Mouse (Mus musculus) heart, embryonic 10.5 days (tissue): ENCODE results near the gene Gm21972. TPM values are rescaled to one million over a fixed set of nuclear protein-coding genes. Genes with fewer than 3 reads are reported as not detected.

ENCODE experiments used
- DNase-seq: peaks from one replicate; pipeline ENCODE4 v3.0.0-alpha.2; 2017; ENCODE audit warnings: low spot score
- H3K27ac ChIP-seq: fragments of 300-500 bp; sonication (generic); 2 replicates; pipeline ENCODE4 v1.5.1; 2016; ENCODE audit warnings: mild to moderate bottlenecking
- H3K27me3 ChIP-seq: fragments of 300-500 bp; sonication (generic); 2 replicates; pipeline ENCODE4 v1.6.1; 2016; ENCODE audit warnings: mild to moderate bottlenecking; ENCODE audit not compliant: poor library complexity, insufficient read depth, severe bottlenecking
- H3K36me3 ChIP-seq: fragments of 300-500 bp; sonication (generic); 2 replicates; pipeline ENCODE4 v1.6.1; 2016; ENCODE audit warnings: mild to moderate bottlenecking, moderate library complexity
- H3K4me1 ChIP-seq: fragments of 300-500 bp; sonication (generic); 2 replicates; pipeline ENCODE4 v1.6.1; 2016; ENCODE audit warnings: mild to moderate bottlenecking
- H3K4me3 ChIP-seq: fragments of 300-500 bp; sonication (generic); 2 replicates; pipeline ENCODE4 v1.5.1; 2016; ENCODE audit warnings: mild to moderate bottlenecking, moderate library complexity
- H3K9me3 ChIP-seq: fragments of 300-500 bp; sonication (generic); 2 replicates; pipeline ENCODE4 v1.6.1; 2016; ENCODE audit warnings: mild to moderate bottlenecking, moderate library complexity
- WGBS: fragments of 180-500 bp; shearing (Covaris S2); methylation state at CpG from one replicate; pipeline ENCODE4 v1.1.7; 2016; 5-methylcytosine and 5-hydroxymethylcytosine counted together
- polyA plus RNA-seq: library from polyadenylated mRNA; unstranded; fragments of >200 nt; fragmentation: Nextera tagmentation; extraction: Ambion mirVana; gene quantifications from 2 replicates; pipeline ENCODE4 v1.2.1, GENCODE M21; 2016

The Gm21972 gene
- polyA plus RNA-seq = 0.24 TPM in 1 of 2 replicates, not detected in the other

DNA sequence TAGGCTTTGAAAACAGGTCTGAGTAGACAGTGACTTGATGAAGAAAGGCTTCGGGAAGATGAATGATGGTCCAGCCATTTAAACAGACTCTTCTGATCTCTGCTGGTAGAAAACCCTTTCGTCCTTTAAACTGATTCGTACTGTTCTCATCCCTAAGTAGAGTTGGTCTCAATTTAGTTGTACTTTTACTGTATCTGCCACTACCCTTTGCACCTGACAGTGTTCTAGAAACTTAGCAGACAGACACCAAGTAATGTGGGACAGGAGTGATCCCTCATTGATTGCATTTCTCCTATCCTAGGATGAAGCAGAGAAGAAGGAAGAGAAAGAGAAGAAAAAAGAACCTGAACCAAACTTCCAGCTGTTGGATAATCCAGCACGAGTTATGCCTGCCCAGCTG, at the start of gene Gm21972:
TSS of gene Gm21972 (plus strand) at position 301 of the 400 bp plus-strand sequence.
- no peak for DNase-seq
- peaks cover 88% of the 10 kb centered on the region for H3K36me3 ChIP-seq
- H3K27me3 ChIP-seq = no peaks in the 10 kb centered on the region
- 92% methylated on average over 4 of the region's 4 CpGs for WGBS
- no peak within 1 kb of the TSS for H3K4me3 ChIP-seq
- H3K4me1 ChIP-seq = no peaks in the 10 kb centered on the region
- H3K9me3 ChIP-seq = no peaks in the 10 kb centered on the region
- no peak within 1 kb of the TSS for H3K27ac ChIP-seq

DNA sequence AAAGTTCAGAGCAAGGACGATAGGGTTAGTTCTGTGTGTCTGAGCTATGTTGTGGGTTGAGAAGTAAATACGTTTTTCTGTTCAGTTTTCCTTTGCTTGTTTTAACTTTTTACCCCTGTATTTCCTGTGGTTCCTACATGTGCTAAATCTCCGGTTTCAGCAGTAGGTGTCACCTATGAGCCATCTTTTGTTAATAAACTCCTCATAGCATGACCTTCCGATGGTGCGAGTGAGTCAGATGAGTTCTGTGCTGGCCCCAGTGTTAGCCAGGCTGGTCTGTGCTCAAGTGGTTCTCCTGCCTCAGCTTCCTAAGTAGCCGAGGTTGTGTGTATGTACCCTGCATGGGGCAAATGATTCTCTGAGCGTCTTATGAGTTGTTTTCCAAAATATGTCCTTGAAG, 39.0 kb upstream of the Gm21972 start:
- Histone ChIP-seq H3K4me1 (no peaks in the 10 kb centered on the region), H3K36me3 (peaks cover 80% of the 10 kb centered on the region)
- no peak for DNase-seq

DNA sequence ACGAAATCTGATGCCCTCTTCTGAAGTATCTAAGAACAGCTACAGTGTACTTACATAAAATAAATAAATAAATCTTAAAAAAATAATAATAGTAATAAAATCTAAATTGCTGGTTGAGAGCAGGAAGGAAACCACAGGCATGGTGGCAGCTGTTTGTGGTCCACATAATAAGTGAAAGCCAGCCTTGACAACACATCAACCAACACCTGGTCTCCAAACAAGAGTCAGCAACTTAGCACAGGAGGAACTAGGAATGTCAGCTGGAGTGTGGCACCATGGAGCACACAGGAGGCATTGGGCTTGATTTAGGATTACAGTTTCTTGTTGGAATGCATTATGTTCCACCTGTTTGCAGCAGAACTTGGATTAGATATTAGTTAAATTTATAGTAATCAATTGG, 28.4 kb upstream of the Gm21972 start:
- 100% methylated on average over 1 of the region's 1 CpGs for WGBS
- no peak overlapping the region for H3K4me3 ChIP-seq
- H3K36me3 ChIP-seq = peaks cover 28% of the 10 kb centered on the region; the same call in 1 of the 2 replicates
- no peak for DNase-seq
- H3K9me3 ChIP-seq = no peaks in the 10 kb centered on the region
- no peak overlapping the region for H3K27ac ChIP-seq
- H3K27me3 ChIP-seq = no peaks in the 10 kb centered on the region
- no peaks in the 10 kb centered on the region for H3K4me1 ChIP-seq

More for the DNA sequence above, 39.0 kb upstream of the Gm21972 start:
- no peaks in the 10 kb centered on the region for H3K9me3 ChIP-seq
- 88% methylated on average over 7 of the region's 7 CpGs for WGBS
- no peak overlapping the region for H3K4me3 ChIP-seq
- H3K27ac ChIP-seq = no peak overlapping the region
- no peaks in the 10 kb centered on the region for H3K27me3 ChIP-seq

DNA sequence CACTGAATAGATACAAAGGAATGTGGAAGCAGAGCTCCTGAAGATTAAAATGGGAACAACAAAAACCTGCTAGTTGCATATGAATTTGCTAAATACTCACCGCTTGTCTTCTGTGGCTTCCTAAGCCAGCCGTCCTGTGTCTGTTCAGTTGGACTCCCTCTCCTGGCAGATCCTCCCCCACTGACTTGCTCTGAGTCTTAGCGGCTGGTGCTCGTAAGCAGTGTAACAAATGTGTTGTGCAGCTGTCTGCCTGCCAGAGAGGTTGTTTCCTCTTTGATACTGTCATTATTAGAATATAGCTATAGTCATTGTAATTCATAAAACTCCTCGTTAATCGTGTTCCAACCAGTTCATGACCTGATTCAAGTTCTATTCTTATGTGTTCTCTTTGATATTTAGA, 21.7 kb upstream of the Gm21972 start, which contains the start of gene Htr2b:
TSS of gene Htr2b (minus strand) at position 192 of the 400 bp plus-strand sequence.
- 79% methylated on average over 6 of the region's 6 CpGs for WGBS

DNA sequence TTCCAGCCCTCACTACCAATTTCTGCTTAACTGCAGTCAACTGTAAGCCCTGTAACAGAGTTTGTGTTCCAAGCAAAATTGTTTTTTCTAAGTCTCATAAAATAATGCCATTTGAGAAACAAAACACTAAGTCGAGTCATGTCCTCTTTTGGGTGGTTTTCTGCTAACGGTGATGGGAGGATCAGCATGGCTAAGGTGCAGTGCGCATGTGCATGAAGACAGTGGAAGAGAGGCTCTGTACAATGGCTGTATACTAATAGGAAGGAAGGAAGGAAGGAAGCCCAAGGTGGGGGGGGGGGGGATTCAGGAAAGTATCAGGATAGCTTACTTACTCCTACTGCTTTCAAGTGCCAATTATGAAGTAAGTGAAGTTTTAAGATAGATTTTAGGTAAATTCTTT, 19.3 kb upstream of the Gm21972 start:
- no peak overlapping the region for H3K4me3 ChIP-seq
- no peaks in the 10 kb centered on the region for H3K9me3 ChIP-seq
- WGBS = 87% methylated on average over 3 of the region's 3 CpGs
- H3K27me3 ChIP-seq = no peaks in the 10 kb centered on the region
- H3K27ac ChIP-seq = no peak overlapping the region
- H3K4me1 ChIP-seq = no peaks in the 10 kb centered on the region
- peaks cover 37% of the 10 kb centered on the region for H3K36me3 ChIP-seq
- no peak for DNase-seq

More for the DNA sequence above, 21.7 kb upstream of the Gm21972 start, which contains the start of gene Htr2b:
- peaks cover 21% of the 10 kb centered on the region for H3K36me3 ChIP-seq
- H3K27me3 ChIP-seq = no peaks in the 10 kb centered on the region
- H3K9me3 ChIP-seq = no peaks in the 10 kb centered on the region
- DNase-seq = no peak
- H3K4me3 ChIP-seq = no peak within 1 kb of the TSS
- H3K27ac ChIP-seq = no peak within 1 kb of the TSS
- no peaks in the 10 kb centered on the region for H3K4me1 ChIP-seq

DNA sequence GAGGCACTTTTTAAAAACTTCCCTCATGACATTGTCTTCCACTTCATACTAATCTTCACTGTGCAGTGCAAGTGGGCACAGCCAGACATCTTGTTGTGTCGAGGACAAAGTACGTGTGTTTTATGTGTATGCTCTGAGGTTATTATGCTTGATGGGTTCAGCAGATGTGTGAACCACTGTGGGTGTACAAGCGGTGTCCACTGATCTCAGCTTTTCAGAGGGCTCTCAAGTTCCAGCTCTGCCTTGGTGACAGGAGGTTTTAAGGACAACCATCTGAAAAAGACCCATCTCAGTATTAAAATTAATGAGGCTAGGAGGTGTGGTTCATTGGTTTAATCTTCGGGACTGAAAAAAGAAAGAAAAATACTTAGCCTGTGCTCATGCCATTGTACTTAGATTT, 13.9 kb upstream of the Gm21972 start:
- Histone ChIP-seq H3K36me3 (peaks cover 78% of the 10 kb centered on the region), H3K9me3 (no peaks in the 10 kb centered on the region), H3K27me3 (no peaks in the 10 kb centered on the region), H3K27ac (no peak overlapping the region), H3K4me1 (no peaks in the 10 kb centered on the region), H3K4me3 (no peak overlapping the region)
- 89% methylated on average over 4 of the region's 4 CpGs for WGBS
- no peak for DNase-seq

DNA sequence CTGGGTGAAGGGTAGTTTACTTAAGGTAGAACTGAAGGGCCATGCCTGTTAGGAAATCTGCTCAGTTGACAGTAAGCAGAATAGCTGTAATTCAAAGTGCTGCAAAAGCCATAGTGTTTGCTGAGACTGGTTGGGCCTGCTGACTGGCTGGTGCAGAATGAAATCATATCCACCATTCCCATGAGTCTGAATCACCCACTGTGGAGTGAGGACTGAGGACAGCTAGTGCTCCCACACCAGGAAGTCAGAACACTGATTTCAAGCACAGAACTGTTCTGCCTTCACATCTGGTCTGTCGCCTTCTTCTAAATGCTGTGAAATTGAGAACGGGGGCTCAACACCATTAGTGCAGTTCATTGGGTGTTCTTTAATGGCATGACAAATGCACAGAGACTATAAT, 7.4 kb upstream of the Gm21972 start:
- DNase-seq = no peak
- Histone ChIP-seq H3K9me3 (no peaks in the 10 kb centered on the region), H3K36me3 (peaks cover 92% of the 10 kb centered on the region), H3K4me1 (no peaks in the 10 kb centered on the region), H3K27me3 (no peaks in the 10 kb centered on the region), H3K4me3 (no peak overlapping the region), H3K27ac (no peak overlapping the region)
- WGBS = 93% methylated on average over 2 of the region's 2 CpGs

DNA sequence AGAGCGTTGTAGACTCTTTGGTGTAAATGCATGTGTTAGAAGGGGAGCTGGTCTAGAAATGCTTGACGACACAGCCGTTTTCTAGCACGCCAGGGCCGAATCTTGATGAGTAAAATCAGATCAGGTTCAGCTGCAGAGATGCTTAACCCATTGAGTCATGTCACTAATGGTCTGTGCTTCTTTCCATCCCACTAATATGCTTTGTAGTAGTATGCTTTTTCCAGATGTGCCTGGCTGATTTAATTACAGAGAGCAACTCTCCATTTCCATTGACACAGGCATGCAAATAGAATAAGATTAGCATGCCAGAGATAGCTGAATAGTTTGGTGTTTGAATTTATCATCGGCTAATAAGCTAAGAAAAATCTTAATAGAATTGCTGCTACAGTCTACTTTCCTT, 1.9 kb downstream of the Gm21972 start:
- Histone ChIP-seq H3K27me3 (no peaks in the 10 kb centered on the region), H3K4me3 (no peak overlapping the region), H3K36me3 (peaks cover 88% of the 10 kb centered on the region), H3K9me3 (no peaks in the 10 kb centered on the region), H3K27ac (no peak overlapping the region), H3K4me1 (no peaks in the 10 kb centered on the region)
- 94% methylated on average over 6 of the region's 6 CpGs for WGBS
- no peak for DNase-seq

DNA sequence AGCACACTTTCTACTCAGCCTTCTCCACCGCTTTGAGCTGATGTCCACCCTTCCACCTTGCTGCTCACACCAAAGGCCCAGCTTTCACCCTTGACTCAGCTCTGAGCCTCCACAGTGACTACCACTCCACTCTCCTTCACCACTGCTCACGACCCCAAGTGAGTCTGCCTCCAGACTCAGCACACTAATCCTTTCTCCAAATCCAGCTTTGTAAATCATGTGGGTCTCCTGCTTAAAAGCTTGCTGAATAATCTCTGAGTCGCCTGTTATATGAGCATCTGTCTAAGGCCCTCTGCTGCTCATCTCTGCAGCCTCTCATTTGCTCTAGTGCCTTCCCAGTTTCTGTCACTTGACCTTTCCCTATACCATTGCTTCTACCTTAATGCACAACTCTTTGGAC, 7.6 kb downstream of the Gm21972 start:
- H3K27ac ChIP-seq = no peak overlapping the region
- peaks cover 57% of the 10 kb centered on the region for H3K36me3 ChIP-seq
- H3K27me3 ChIP-seq = no peaks in the 10 kb centered on the region
- no peaks in the 10 kb centered on the region for H3K9me3 ChIP-seq
- no peak overlapping the region for H3K4me3 ChIP-seq
- H3K4me1 ChIP-seq = peaks cover 5% of the 10 kb centered on the region; the same call in 1 of the 2 replicates
- 75% methylated on average over 3 of the region's 3 CpGs for WGBS
- DNase-seq = no peak

DNA sequence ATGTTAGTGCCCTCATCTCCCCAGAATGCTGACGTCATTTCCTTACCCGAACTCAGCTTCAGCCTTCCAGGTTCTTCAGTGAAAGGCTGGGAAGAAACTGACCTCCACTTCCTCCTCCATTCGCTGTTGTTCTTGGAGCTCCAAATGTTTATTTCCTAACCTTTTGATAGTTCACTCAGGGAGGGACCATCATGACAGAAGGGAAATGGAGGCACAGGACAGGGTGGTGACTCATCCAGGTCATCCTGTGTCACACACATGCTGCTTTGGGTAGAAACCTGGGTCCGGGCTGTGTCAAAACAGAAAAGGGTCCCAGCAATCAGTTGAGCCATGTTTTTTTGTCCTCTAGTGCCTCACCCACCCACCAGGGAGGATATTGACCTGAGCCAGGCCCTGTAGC, 9.7 kb downstream of the Gm21972 start:
- H3K27ac ChIP-seq = no peak overlapping the region
- no peaks in the 10 kb centered on the region for H3K9me3 ChIP-seq
- H3K4me1 ChIP-seq = peaks cover 5% of the 10 kb centered on the region; the same call in 1 of the 2 replicates
- peaks cover 38% of the 10 kb centered on the region for H3K36me3 ChIP-seq
- no peak for DNase-seq
- H3K4me3 ChIP-seq = no peak overlapping the region
- H3K27me3 ChIP-seq = no peaks in the 10 kb centered on the region
- 73% methylated on average over 4 of the region's 4 CpGs for WGBS

DNA sequence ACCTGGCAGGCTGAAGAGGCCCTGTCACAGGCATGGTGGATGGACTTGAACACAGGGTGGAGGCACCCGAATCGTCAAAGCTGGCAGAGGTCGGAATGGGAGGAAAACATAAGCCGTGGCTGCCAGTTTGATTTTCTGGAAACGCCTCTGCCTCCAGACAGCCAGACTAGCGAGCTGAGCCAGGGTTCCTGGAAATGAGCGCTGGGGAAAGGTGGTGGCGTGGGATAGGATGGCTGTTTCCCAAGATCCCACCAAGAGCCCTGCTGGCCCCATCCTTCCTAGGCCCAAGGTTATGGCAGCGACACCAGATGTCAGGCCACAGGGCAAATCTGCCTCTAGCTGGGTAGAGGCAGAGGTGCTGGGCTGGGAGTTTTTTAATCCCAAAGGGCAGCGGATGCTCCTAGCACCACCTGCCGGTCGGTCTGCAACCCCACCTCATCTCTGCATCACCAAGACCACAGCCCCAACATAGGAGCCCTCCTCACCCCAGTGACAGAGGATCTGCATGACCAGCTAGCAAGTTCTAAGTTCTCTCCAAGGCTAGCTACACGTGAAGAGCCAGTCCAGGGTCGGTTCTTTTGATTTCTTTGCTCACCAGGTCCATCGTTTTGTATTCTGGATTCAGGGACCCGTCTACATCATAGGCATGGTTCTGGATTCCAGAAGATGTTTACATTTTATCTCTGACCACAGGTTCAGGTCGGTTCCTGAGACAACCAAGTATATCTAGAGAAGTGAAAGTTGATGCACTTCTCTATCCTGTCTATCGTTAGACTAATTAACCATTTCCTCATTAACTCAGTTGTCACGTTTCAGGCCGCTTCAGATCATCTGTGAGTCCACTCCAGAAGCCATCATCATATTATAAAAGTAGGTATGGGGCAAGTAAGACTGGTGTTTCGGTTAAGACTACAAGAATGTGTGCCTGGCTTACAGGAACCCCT, 10.8 kb downstream of the Gm21972 start:
- Histone ChIP-seq H3K27ac (no peak overlapping the region), H3K4me3 (no peak overlapping the region)

DNA sequence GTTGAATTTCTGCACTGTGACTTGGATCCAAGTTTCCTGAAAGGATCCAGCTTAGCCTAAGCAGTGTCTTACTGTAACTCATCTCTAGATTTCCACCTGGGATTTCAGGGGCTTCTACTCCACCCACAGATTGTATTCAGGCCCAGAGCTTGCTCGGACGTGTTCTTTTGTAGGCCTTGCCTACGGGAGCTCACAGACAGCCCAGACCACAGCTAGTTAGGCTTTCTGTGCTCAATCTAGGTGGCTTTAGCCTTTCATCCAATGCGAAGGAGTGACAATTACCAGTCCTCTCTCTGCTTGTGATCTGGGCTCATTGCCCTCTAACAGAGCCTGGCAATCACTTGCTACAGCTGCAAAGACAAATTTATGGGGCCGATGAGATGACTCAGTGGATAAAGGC, 12.9 kb downstream of the Gm21972 start:
- 82% methylated on average over 5 of the region's 5 CpGs for WGBS
- Histone ChIP-seq H3K9me3 (no peaks in the 10 kb centered on the region), H3K27me3 (no peaks in the 10 kb centered on the region), H3K27ac (no peak overlapping the region), H3K36me3 (0 out of 2 replicates have a peak, but pooled peaks cover 9% of the 10 kb centered on the region), H3K4me1 (peaks cover 5% of the 10 kb centered on the region; the same call in 1 of the 2 replicates), H3K4me3 (no peak overlapping the region)
- no peak for DNase-seq

More for the DNA sequence above, 10.8 kb downstream of the Gm21972 start:
- Histone ChIP-seq H3K27me3 (no peaks in the 10 kb centered on the region), H3K36me3 (peaks cover 27% of the 10 kb centered on the region), H3K4me1 (peaks cover 5% of the 10 kb centered on the region; the same call in 1 of the 2 replicates), H3K9me3 (no peaks in the 10 kb centered on the region)
- WGBS = 74% methylated on average over 21 of the region's 21 CpGs
- DNase-seq = no peak

DNA sequence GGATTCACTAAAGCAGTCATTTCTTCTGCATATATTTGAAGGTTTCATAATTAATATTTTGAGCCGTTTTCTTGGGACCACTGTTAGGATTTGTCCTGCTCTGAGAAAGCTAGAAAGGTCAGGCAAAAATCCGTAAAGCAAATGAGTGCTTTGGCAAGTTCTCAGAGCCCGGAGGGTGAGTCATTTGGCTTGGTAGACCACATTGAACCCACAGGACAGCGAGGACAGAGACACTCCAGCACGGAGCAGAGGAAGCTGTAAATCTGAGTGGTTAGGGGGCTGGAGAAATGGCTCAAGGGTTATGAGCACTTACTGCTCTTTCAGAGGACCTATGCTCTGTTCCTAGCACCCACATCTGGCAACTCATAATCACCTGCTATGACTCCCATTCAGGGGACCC, 14.1 kb downstream of the Gm21972 start:
- Histone ChIP-seq H3K4me3 (no peak overlapping the region), H3K27me3 (no peaks in the 10 kb centered on the region), H3K4me1 (peaks cover under 1% of the 10 kb centered on the region; the same call in 1 of the 2 replicates), H3K36me3 (0 out of 2 replicates have a peak, but pooled peaks cover 6% of the 10 kb centered on the region), H3K27ac (no peak overlapping the region), H3K9me3 (no peaks in the 10 kb centered on the region)
- DNase-seq = no peak
- WGBS = 83% methylated on average over 5 of the region's 5 CpGs
